Mouse (Mus musculus): Measurements from ENCODE around the gene Atp8b2.

GRCm38 (mm10) chr3:89898870-89899510 lies 64.3 kb downstream of the Atp8b2 start:
- TF ChIP-seq ZNF384 (IDR thresholded peaks at IDR 0.05; ENCODE audit: low read depth, low read length) (no peak), ZC3H11A (IDR thresholded peaks at IDR 0.05; ENCODE audit: borderline replicate concordance, low read depth, low read length) (no peak), MAFK (IDR thresholded peaks at IDR 0.05; ENCODE audit: insufficient read depth, low read depth, low read length) (no peak)

Measured in ES-E14 (cell line).